Mouse (Mus musculus) CH12.LX (cell line): Measurements from ENCODE around the gene Rgmb. TPM values are rescaled to one million over a fixed set of nuclear protein-coding genes. Genes with fewer than 3 reads are reported as not detected.
A peak's percentile ranks its signal among the peaks of the same experiment; 100 is the strongest.

Experiments
- DNase-seq: peaks from one replicate; pipeline ENCODE4 v3.0.0-alpha.2; 2013; ENCODE audit errors: extremely low read depth
- H3K27ac ChIP-seq: 2 replicates; pipeline ENCODE4 v1.5.1; 2012; ENCODE audit warnings: low read depth, mild to moderate bottlenecking, control low read depth, moderate library complexity; ENCODE audit not compliant: insufficient read depth
- H3K27me3 ChIP-seq: replicated peaks from 2 replicates; pipeline ENCODE3; 2012; ENCODE audit warnings: inconsistent platforms
- H3K36me3 ChIP-seq, 2 experiments: replicated peaks in 1 of 2; 2 replicates each; pipeline versions ENCODE3 to v1.6.1; 2012; ENCODE audit warnings: inconsistent platforms in 1 of 2, low read length in 1 of 2, mild to moderate bottlenecking in 1 of 2, mixed read lengths in 1 of 2, moderate library complexity in 1 of 2; ENCODE audit not compliant: control insufficient read depth in 1 of 2, insufficient read depth in 1 of 2
- H3K4me1 ChIP-seq, 2 experiments: 2 replicates each; pipeline ENCODE4 v1.6.1; 2012; ENCODE audit warnings: inconsistent platforms in 1 of 2, moderate library complexity in 1 of 2; ENCODE audit not compliant: insufficient read depth in 2 of 2, control insufficient read depth in 1 of 2
- H3K4me2 ChIP-seq: 2 replicates; pipeline ENCODE4 v1.6.1; 2012; ENCODE audit warnings: low read depth, mild to moderate bottlenecking, control low read depth; ENCODE audit not compliant: poor library complexity, insufficient read depth, severe bottlenecking
- H3K4me3 ChIP-seq, 3 experiments: fragments of 150-350 bp in 1 of 3; sonication (generic) in 1 of 3; replicated peaks in 1 of 3; 2 replicates each; pipeline versions ENCODE3 to v1.5.1; 2011 to 2012; ENCODE audit warnings: low read depth in 2 of 3, low read length in 2 of 3, mild to moderate bottlenecking in 2 of 3, moderate library complexity in 2 of 3, control low read depth in 1 of 3, improper control_type of control experiment in 1 of 3, inconsistent platforms in 1 of 3, mixed read lengths in 1 of 3; ENCODE audit not compliant: poor library complexity in 1 of 3
- H3K79me2 ChIP-seq: replicated peaks from 2 replicates; pipeline ENCODE4 v1.6.1; 2012; ENCODE audit warnings: mild to moderate bottlenecking, moderate library complexity; ENCODE audit not compliant: control insufficient read depth, poor library complexity, insufficient read depth, severe bottlenecking; ENCODE audit errors: extremely low read depth
- H3K9ac ChIP-seq: 2 replicates; pipeline ENCODE4 v1.6.1; 2012; ENCODE audit warnings: low read depth, mild to moderate bottlenecking, control low read depth, moderate library complexity; ENCODE audit not compliant: insufficient read depth
- H3K9me3 ChIP-seq: replicated peaks from 2 replicates; pipeline ENCODE3; 2012; ENCODE audit warnings: low read length, inconsistent platforms, mixed read lengths
- BHLHE40 ChIP-seq: IDR thresholded peaks from 2 replicates; pipeline ENCODE4 v1.6.1; 2011; ENCODE audit warnings: mild to moderate bottlenecking, low read depth, low read length, improper control_type of control experiment
- CHD1 ChIP-seq: IDR thresholded peaks from 2 replicates; pipeline ENCODE4 v1.6.1; 2012; ENCODE audit warnings: low read depth, low read length, improper control_type of control experiment, inconsistent platforms
- CHD2 ChIP-seq: IDR thresholded peaks from 2 replicates; pipeline ENCODE4 v1.6.1; 2011; ENCODE audit warnings: low read length, improper control_type of control experiment
- E2F4 ChIP-seq: IDR thresholded peaks from 2 replicates; pipeline ENCODE4 v1.6.1; 2011; ENCODE audit warnings: low read depth, low read length, improper control_type of control experiment; ENCODE audit not compliant: insufficient replicate concordance
- ELF1 ChIP-seq: IDR thresholded peaks from 2 replicates; pipeline ENCODE4 v1.6.1; 2014; ENCODE audit warnings: low read depth, mild to moderate bottlenecking, inconsistent platforms, low read length, improper control_type of control experiment
- ETS1 ChIP-seq: conservative IDR thresholded peaks from 2 replicates; pipeline ENCODE4 v1.6.1; 2012; ENCODE audit warnings: low read depth, mild to moderate bottlenecking, inconsistent platforms, low read length, improper control_type of control experiment, moderate library complexity
- GABPA ChIP-seq: IDR thresholded peaks from 2 replicates; pipeline ENCODE4 v1.6.1; 2012; ENCODE audit warnings: low read depth, low read length, improper control_type of control experiment, inconsistent platforms; ENCODE audit not compliant: insufficient replicate concordance
- HCFC1 ChIP-seq: IDR thresholded peaks from 2 replicates; pipeline ENCODE4 v1.6.1; 2012; ENCODE audit warnings: low read depth, mild to moderate bottlenecking, inconsistent platforms, low read length, improper control_type of control experiment
- IRF4 ChIP-seq: IDR thresholded peaks from 2 replicates; pipeline ENCODE4 v1.6.1; 2014; ENCODE audit warnings: low read depth, mild to moderate bottlenecking, inconsistent platforms, low read length, improper control_type of control experiment
- JUN ChIP-seq: IDR thresholded peaks from 2 replicates; pipeline ENCODE4 v1.6.1; 2011; ENCODE audit warnings: low read depth, mild to moderate bottlenecking, low read length, improper control_type of control experiment, moderate library complexity; ENCODE audit not compliant: insufficient read depth
- JUND ChIP-seq: conservative IDR thresholded peaks from 2 replicates; pipeline ENCODE4 v1.6.1; 2011; ENCODE audit warnings: low read depth, low read length, improper control_type of control experiment
- KAT2A ChIP-seq: IDR thresholded peaks from 2 replicates; pipeline ENCODE4 v1.6.1; 2012; ENCODE audit warnings: low read length, improper control_type of control experiment, inconsistent platforms; ENCODE audit not compliant: insufficient replicate concordance
- MAFK ChIP-seq: IDR thresholded peaks from 2 replicates; pipeline ENCODE4 v1.6.1; 2011; ENCODE audit warnings: low read length, improper control_type of control experiment; ENCODE audit not compliant: insufficient replicate concordance
- MAX ChIP-seq: IDR thresholded peaks from 2 replicates; pipeline ENCODE4 v1.6.1; 2011; ENCODE audit warnings: low read length, improper control_type of control experiment
- MAZ ChIP-seq: IDR thresholded peaks from 2 replicates; pipeline ENCODE4 v1.6.1; 2012; ENCODE audit warnings: low read depth, mild to moderate bottlenecking, inconsistent platforms, low read length, improper control_type of control experiment, moderate library complexity
- MEF2A ChIP-seq: IDR thresholded peaks from 2 replicates; pipeline ENCODE4 v1.6.1; 2014; ENCODE audit warnings: low read depth, mild to moderate bottlenecking, inconsistent platforms, low read length, improper control_type of control experiment, borderline replicate concordance
- MXI1 ChIP-seq: IDR thresholded peaks from 2 replicates; pipeline ENCODE4 v1.6.1; 2011; ENCODE audit warnings: mild to moderate bottlenecking, low read depth, low read length, improper control_type of control experiment
- MYC ChIP-seq: IDR thresholded peaks from 2 replicates; pipeline ENCODE4 v1.6.1; 2011; ENCODE audit warnings: low read depth, mild to moderate bottlenecking, improper control_type of control experiment, low read length
- NELFE ChIP-seq: IDR thresholded peaks from 2 replicates; pipeline ENCODE4 v1.6.1; 2011; ENCODE audit warnings: low read depth, low read length, improper control_type of control experiment
- NRF1 ChIP-seq: IDR thresholded peaks from 2 replicates; pipeline ENCODE4 v1.6.1; 2014; ENCODE audit warnings: low read depth, mild to moderate bottlenecking, inconsistent platforms, low read length, improper control_type of control experiment, moderate library complexity
- PAX5 ChIP-seq: IDR thresholded peaks from 2 replicates; pipeline ENCODE4 v1.6.1; 2012; ENCODE audit warnings: low read length, inconsistent platforms, mixed read lengths
- POLR2AphosphoS2 ChIP-seq: IDR thresholded peaks from 2 replicates; pipeline ENCODE4 v1.6.1; 2011; ENCODE audit warnings: low read depth, low read length, improper control_type of control experiment
- RAD21 ChIP-seq: IDR thresholded peaks from 2 replicates; pipeline ENCODE4 v1.6.1; 2011; ENCODE audit warnings: low read depth, mild to moderate bottlenecking, low read length, improper control_type of control experiment, moderate library complexity
- RCOR1 ChIP-seq: conservative IDR thresholded peaks from 2 replicates; pipeline ENCODE4 v1.6.1; 2012; ENCODE audit warnings: low read depth, mild to moderate bottlenecking, inconsistent platforms, low read length, improper control_type of control experiment
- SIN3A ChIP-seq: IDR thresholded peaks from 2 replicates; pipeline ENCODE4 v1.6.1; 2012; ENCODE audit warnings: low read length, improper control_type of control experiment, inconsistent platforms
- SMC3 ChIP-seq: IDR thresholded peaks from 2 replicates; pipeline ENCODE4 v1.6.1; 2011; ENCODE audit warnings: low read depth, low read length, improper control_type of control experiment
- TCF12 ChIP-seq: IDR thresholded peaks from 2 replicates; pipeline ENCODE4 v1.6.1; 2014; ENCODE audit warnings: low read depth, mild to moderate bottlenecking, inconsistent platforms, low read length, improper control_type of control experiment
- UBTF ChIP-seq: IDR thresholded peaks from 2 replicates; pipeline ENCODE4 v1.6.1; 2012; ENCODE audit warnings: low read depth, mild to moderate bottlenecking, inconsistent platforms, low read length, improper control_type of control experiment, moderate library complexity
- USF1 ChIP-seq: IDR thresholded peaks from 2 replicates; pipeline ENCODE4 v1.6.1; 2014; ENCODE audit warnings: low read depth, mild to moderate bottlenecking, inconsistent platforms, low read length, improper control_type of control experiment
- USF2 ChIP-seq: conservative IDR thresholded peaks from 2 replicates; pipeline ENCODE4 v1.6.1; 2011; ENCODE audit warnings: low read depth, low read length, improper control_type of control experiment
- ZC3H11A ChIP-seq: IDR thresholded peaks from 2 replicates; pipeline ENCODE4 v1.6.1; 2012; ENCODE audit warnings: low read depth, mild to moderate bottlenecking, inconsistent platforms, low read length, improper control_type of control experiment
- ZKSCAN1 ChIP-seq: IDR thresholded peaks from 2 replicates; pipeline ENCODE4 v1.6.1; 2012; ENCODE audit warnings: low read depth, inconsistent platforms, low read length, improper control_type of control experiment, borderline replicate concordance
- ZMIZ1 ChIP-seq: IDR thresholded peaks from 2 replicates; pipeline ENCODE4 v1.6.1; 2012; ENCODE audit warnings: low read depth, mild to moderate bottlenecking, inconsistent platforms, low read length, improper control_type of control experiment
- ZNF384 ChIP-seq: IDR thresholded peaks from 2 replicates; pipeline ENCODE4 v1.6.1; 2012; ENCODE audit warnings: low read depth, low read length, improper control_type of control experiment, inconsistent platforms
- dilution Hi-C: fragments of 300-500 bp; cut with MboI; formaldehyde crosslinking; loops from 2 replicates; pipeline ENCODE4 v1.14.3; 2020; ENCODE audit warnings: low sequenced_read_pairs; ENCODE audit not compliant: extremely low pct_unique_long_range_greater_than_20kb, extremely low pct_ligation_motif_present
- in situ Hi-C: fragments of 300-500 bp; cut with MboI; formaldehyde crosslinking; loops from 3 replicates; pipeline ENCODE4 v1.14.3; 2019; ENCODE audit warnings: low sequenced_read_pairs, low pct_ligation_motif_present, low pct_unique_long_range_greater_than_20kb, mixed read lengths
- polyA plus RNA-seq: library from polyadenylated mRNA; unstranded; fragments of >175 nt; gene quantifications from 2 replicates; pipeline ENCODE4 v1.2.1, GENCODE M21; 2012; ENCODE audit warnings: low read depth; ENCODE audit not compliant: insufficient read length
- total RNA-seq, 2 experiments: library from RNA; depleted of rRNA; stranded (reverse); fragments of 300-350 nt in 1 of 2; fragments of >200 nt in 1 of 2; gene quantifications; 2 replicates each; pipeline ENCODE4 v1.2.3; 2012 to 2014

Gene Rgmb
- total and polyA plus RNA-seq, 3 experiments: 2.3 to 2.6 (median 2.3) TPM

DNA sequence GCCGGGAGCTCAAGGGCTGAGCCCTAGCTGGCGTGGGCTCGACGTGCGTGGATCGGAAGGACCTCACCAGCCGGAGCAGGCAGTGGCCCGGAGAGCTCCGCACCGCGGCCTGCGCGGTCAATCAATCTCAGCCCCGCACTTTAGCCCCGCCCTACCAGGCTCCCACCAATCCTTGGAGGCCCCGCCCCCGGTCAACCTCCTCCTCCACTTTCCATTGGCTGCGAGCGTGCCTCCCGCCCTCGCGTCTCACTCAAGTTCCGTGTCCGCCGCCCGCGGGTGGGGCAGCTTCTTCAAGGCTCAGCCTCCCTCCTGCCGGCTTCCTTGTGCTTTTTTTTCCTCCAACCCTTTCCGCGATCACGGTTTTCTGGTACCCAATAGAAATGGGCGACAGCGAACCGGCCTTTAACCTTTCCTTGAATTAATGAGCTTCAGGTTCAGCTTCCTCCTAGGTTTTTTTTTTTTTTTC lies 4.4 kb downstream of the Rgmb start (continued):
- TF ChIP-seq ZMIZ1 (peak; percentile 68; the same call in 1 of the 2 replicates), UBTF (no peak), KAT2A (no peak), GABPA (no peak), JUND (no peak)
- TF ChIP-seq, all 38 proteins: peak for 12

DNA sequence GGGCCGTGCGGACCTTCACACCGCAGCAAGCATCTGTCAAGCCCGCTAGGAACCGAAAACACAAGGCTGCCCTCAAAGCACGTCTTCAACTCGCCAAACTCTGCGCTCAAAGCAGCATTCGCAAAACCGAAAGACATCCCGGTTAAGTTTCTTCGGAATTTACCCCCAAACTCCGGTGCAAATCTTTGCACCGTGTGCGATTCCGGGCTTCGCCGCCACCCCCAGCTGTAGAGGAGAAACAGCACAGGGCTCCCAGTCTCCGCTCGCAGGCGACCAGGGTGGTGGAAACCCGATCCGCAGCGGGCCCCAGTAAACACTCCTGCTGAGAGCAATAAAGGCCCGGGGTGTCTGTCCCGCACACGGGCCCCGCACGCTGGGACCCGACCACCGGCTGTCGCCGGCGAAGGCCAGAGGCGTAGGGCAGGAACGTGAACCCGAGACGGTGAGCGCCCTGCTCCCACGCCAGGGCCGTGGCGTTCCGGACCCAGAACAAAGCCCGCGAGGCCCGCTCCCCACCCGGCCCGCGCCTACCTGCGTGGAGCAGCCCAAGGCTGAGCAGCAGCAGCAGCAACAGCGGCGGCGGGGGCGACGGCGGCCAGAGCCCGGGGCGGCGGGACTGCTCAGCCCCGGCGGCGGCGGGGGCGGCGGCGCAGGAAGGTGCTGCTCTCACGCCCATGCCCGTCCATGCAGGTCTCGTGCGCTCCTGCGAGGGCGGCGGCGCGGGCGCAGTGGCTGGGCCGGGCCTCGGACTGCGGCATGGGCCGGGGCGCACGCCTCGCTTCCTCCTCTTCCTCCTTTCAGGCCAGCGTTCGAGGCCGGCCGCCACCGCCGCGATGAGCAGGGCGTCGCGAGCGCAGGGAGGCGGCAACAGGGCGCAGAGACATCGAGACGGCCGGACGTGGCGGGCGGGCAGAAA lies 5.1 kb downstream of the Rgmb start:
- Histone ChIP-seq H3K79me2 (peaks cover 20% of the 10 kb centered on the region), H3K36me3 (peaks cover 2 to 16% of the 10 kb centered on the region in 2 experiments), H3K27ac (peak overlapping the region; percentile 7), H3K4me2 (peak overlapping the region; percentile 23), H3K9me3 (peaks cover 6% of the 10 kb centered on the region), H3K9ac (peak overlapping the region; percentile 72), H3K4me1 (peaks cover 2 to 36% of the 10 kb centered on the region in 2 experiments; a peak in 3 of 4 replicates), H3K27me3 (no peaks in the 10 kb centered on the region), H3K4me3 (peak overlapping the region; percentile 68 to 82 (median 79))
- in situ Hi-C loops (no loop called here), dilution Hi-C loops (no loop called here)
- no peak for DNase-seq
- TF ChIP-seq ZNF384 (no peak), PAX5 (no peak), USF1 (no peak), BHLHE40 (peak; percentile 68), ZKSCAN1 (no peak), GABPA (no peak), UBTF (peak; percentile 47; the same call in 1 of the 2 replicates), NRF1 (no peak; the same call in 1 of the 2 replicates), HCFC1 (no peak), JUND (no peak), MEF2A (no peak), CHD1 (peak; percentile 47; the same call in 1 of the 2 replicates), SIN3A (peak; percentile 34), MAZ (no peak), MYC (no peak), IRF4 (no peak), MXI1 (peak; percentile 33), CHD2 (no peak), ZMIZ1 (no peak), RAD21 (no peak), TCF12 (no peak), SMC3 (no peak), ELF1 (no peak), NELFE (no peak), KAT2A (no peak), ZC3H11A (no peak), JUN (no peak), MAFK (no peak), RCOR1 (no peak), E2F4 (no peak), MAX (peak; percentile 49), ETS1 (no peak), POLR2AphosphoS2 (no peak), USF2 (no peak)
